Mouse (Mus musculus): ENCODE measurements around the gene Lhx8. TPM values are rescaled to one million over a fixed set of nuclear protein-coding genes. Genes with fewer than 3 reads are reported as not detected.
A peak's percentile ranks its signal among the peaks of the same experiment; 100 is the strongest.

The Lhx8 gene
- polyA plus RNA-seq (2015; fragmentation: Nextera tagmentation; extraction: Ambion mirVana) = 1.2 and 2.4 TPM in 2 replicates

- Histone ChIP-seq H3K27ac (no peak within 1 kb of the TSS), H3K4me2 (peak within 1 kb of the TSS; percentile 35), H3K4me1 (peaks cover 46% of the 10 kb centered on the region), H3K9me3 (no peaks in the 10 kb centered on the region), H3K9ac (no peak within 1 kb of the TSS), H3K27me3 (peaks cover 91% of the 10 kb centered on the region), H3K36me3 (no peaks in the 10 kb centered on the region), H3K4me3 (peak within 1 kb of the TSS; percentile 43)
- 2% methylated on average over 28 of the region's 28 CpGs for WGBS
- ATAC-seq (ENCODE audit: insufficient number of reproducible peaks, low FRiP score, low TSS enrichment, low read depth) = no peak; the same call in 1 of the 2 replicates
Measured at GRCm38 (mm10) chr3:154330181-154331002, at the start of gene Lhx8. Lhx8 (minus strand) TSS chr3:154330659.

- Histone ChIP-seq H3K9me3 (no peaks in the 10 kb centered on the region), H3K4me1 (no peaks in the 10 kb centered on the region), H3K9ac (no peak overlapping the region), H3K4me3 (no peak overlapping the region), H3K4me2 (no peak overlapping the region), H3K36me3 (no peaks in the 10 kb centered on the region), H3K27ac (no peak overlapping the region), H3K27me3 (peaks cover 6% of the 10 kb centered on the region; the same call in 1 of the 2 replicates)
- 70% methylated on average over 5 of the region's 5 CpGs for WGBS
- ATAC-seq (ENCODE audit: insufficient number of reproducible peaks, low FRiP score, low TSS enrichment, low read depth) = 0 out of 2 replicates have a peak, but pooled peaks have one; percentile 40
Measured at GRCm38 (mm10) chr3:154373536-154373935, 43.1 kb upstream of the Lhx8 start.

GRCm38 (mm10) chr3:154372688-154373087, 42.2 kb upstream of the Lhx8 start:
- no peak for ATAC-seq (ENCODE audit: insufficient number of reproducible peaks, low FRiP score, low TSS enrichment, low read depth)
- H3K9me3 ChIP-seq = no peaks in the 10 kb centered on the region
- H3K4me2 ChIP-seq = no peak overlapping the region
- H3K27me3 ChIP-seq = peaks cover 4% of the 10 kb centered on the region; the same call in 1 of the 2 replicates
- no peaks in the 10 kb centered on the region for H3K4me1 ChIP-seq
- H3K9ac ChIP-seq = no peak overlapping the region
- no peak overlapping the region for H3K27ac ChIP-seq
- no peaks in the 10 kb centered on the region for H3K36me3 ChIP-seq
- no peak overlapping the region for H3K4me3 ChIP-seq

- Histone ChIP-seq H3K9me3 (no peaks in the 10 kb centered on the region), H3K4me1 (peaks cover 9% of the 10 kb centered on the region; the same call in 1 of the 2 replicates), H3K27me3 (0 out of 2 replicates have a peak, but pooled peaks cover 3% of the 10 kb centered on the region), H3K4me2 (no peak overlapping the region), H3K27ac (no peak overlapping the region), H3K36me3 (no peaks in the 10 kb centered on the region), H3K4me3 (no peak overlapping the region), H3K9ac (no peak overlapping the region)
- WGBS = 15% methylated on average over 3 of the region's 3 CpGs
- ATAC-seq (ENCODE audit: insufficient number of reproducible peaks, low FRiP score, low TSS enrichment, low read depth) = no peak
Measured at GRCm38 (mm10) chr3:154367327-154367726, 36.9 kb upstream of the Lhx8 start.

- Histone ChIP-seq H3K9ac (no peak overlapping the region), H3K4me1 (peaks cover 9% of the 10 kb centered on the region; the same call in 1 of the 2 replicates), H3K27ac (no peak overlapping the region), H3K27me3 (0 out of 2 replicates have a peak, but pooled peaks cover 3% of the 10 kb centered on the region), H3K36me3 (no peaks in the 10 kb centered on the region), H3K9me3 (no peaks in the 10 kb centered on the region), H3K4me2 (peak overlapping the region; percentile 12; the same call in 1 of the 2 replicates), H3K4me3 (no peak overlapping the region)
- ATAC-seq (ENCODE audit: insufficient number of reproducible peaks, low FRiP score, low TSS enrichment, low read depth) = no peak
- WGBS = 15% methylated on average over 10 of the region's 10 CpGs
Measured at GRCm38 (mm10) chr3:154364604-154365209, 34.2 kb upstream of the Lhx8 start.

GRCm38 (mm10) chr3:154363507-154363906, 33.0 kb upstream of the Lhx8 start:
- Histone ChIP-seq H3K27ac (no peak overlapping the region), H3K9me3 (no peaks in the 10 kb centered on the region; the same call in 1 of the 2 replicates), H3K4me3 (no peak overlapping the region), H3K4me1 (peaks cover 9% of the 10 kb centered on the region; the same call in 1 of the 2 replicates), H3K36me3 (no peaks in the 10 kb centered on the region), H3K9ac (no peak overlapping the region), H3K4me2 (no peak overlapping the region), H3K27me3 (0 out of 2 replicates have a peak, but pooled peaks cover 3% of the 10 kb centered on the region)
- ATAC-seq (ENCODE audit: insufficient number of reproducible peaks, low FRiP score, low TSS enrichment, low read depth) = no peak
- WGBS = 35% methylated on average over 9 of the region's 9 CpGs

- no peak overlapping the region for H3K4me3 ChIP-seq
- H3K27ac ChIP-seq = no peak overlapping the region
- H3K36me3 ChIP-seq = no peaks in the 10 kb centered on the region
- no peaks in the 10 kb centered on the region for H3K27me3 ChIP-seq
- no peaks in the 10 kb centered on the region for H3K4me1 ChIP-seq
- ATAC-seq (ENCODE audit: insufficient number of reproducible peaks, low FRiP score, low TSS enrichment, low read depth) = no peak
- WGBS = 57% methylated on average over 2 of the region's 2 CpGs
- no peak overlapping the region for H3K4me2 ChIP-seq
- H3K9me3 ChIP-seq = no peaks in the 10 kb centered on the region; the same call in 1 of the 2 replicates
- no peak overlapping the region for H3K9ac ChIP-seq
Measured at GRCm38 (mm10) chr3:154359231-154359630, 28.8 kb upstream of the Lhx8 start.

GRCm38 (mm10) chr3:154340294-154340914, 9.9 kb upstream of the Lhx8 start:
- Histone ChIP-seq H3K4me1 (no peaks in the 10 kb centered on the region), H3K9me3 (no peaks in the 10 kb centered on the region), H3K27me3 (peaks cover 40% of the 10 kb centered on the region), H3K27ac (no peak overlapping the region), H3K36me3 (no peaks in the 10 kb centered on the region), H3K4me2 (no peak overlapping the region; the same call in 1 of the 2 replicates), H3K9ac (no peak overlapping the region), H3K4me3 (no peak overlapping the region)
- no peak for ATAC-seq (ENCODE audit: insufficient number of reproducible peaks, low FRiP score, low TSS enrichment, low read depth)
- 17% methylated on average over 13 of the region's 13 CpGs for whole genome bisulfite sequencing

GRCm38 (mm10) chr3:154339649-154340260, 9.3 kb upstream of the Lhx8 start:
- Histone ChIP-seq H3K9ac (no peak overlapping the region), H3K36me3 (no peaks in the 10 kb centered on the region), H3K4me3 (no peak overlapping the region), H3K9me3 (no peaks in the 10 kb centered on the region), H3K27ac (no peak overlapping the region), H3K4me2 (no peak overlapping the region; the same call in 1 of the 2 replicates), H3K4me1 (no peaks in the 10 kb centered on the region), H3K27me3 (peaks cover 46% of the 10 kb centered on the region)
- ATAC-seq (ENCODE audit: insufficient number of reproducible peaks, low FRiP score, low TSS enrichment, low read depth) = no peak
- WGBS = 67% methylated on average over 17 of the region's 17 CpGs

- Histone ChIP-seq H3K27ac (no peak overlapping the region), H3K9ac (no peak overlapping the region), H3K27me3 (peaks cover 85% of the 10 kb centered on the region), H3K4me3 (no peak overlapping the region), H3K36me3 (no peaks in the 10 kb centered on the region), H3K9me3 (no peaks in the 10 kb centered on the region), H3K4me1 (peaks cover 27% of the 10 kb centered on the region), H3K4me2 (no peak overlapping the region)
- WGBS = 5% methylated on average over 10 of the region's 10 CpGs
- no peak for ATAC-seq (ENCODE audit: insufficient number of reproducible peaks, low FRiP score, low TSS enrichment, low read depth)
Measured at GRCm38 (mm10) chr3:154334806-154335205, 4.3 kb upstream of the Lhx8 start.

GRCm38 (mm10) chr3:154333401-154333999, 3.0 kb upstream of the Lhx8 start:
- no peaks in the 10 kb centered on the region for H3K36me3 ChIP-seq
- H3K4me1 ChIP-seq = peaks cover 37% of the 10 kb centered on the region
- H3K9me3 ChIP-seq = no peaks in the 10 kb centered on the region
- no peak overlapping the region for H3K4me2 ChIP-seq
- 0 out of 2 replicates have a peak overlapping the region, but pooled peaks have one; percentile 2 for H3K4me3 ChIP-seq
- ATAC-seq (ENCODE audit: insufficient number of reproducible peaks, low FRiP score, low TSS enrichment, low read depth) = no peak
- no peak overlapping the region for H3K9ac ChIP-seq
- no peak overlapping the region for H3K27ac ChIP-seq
- 2% methylated on average over 16 of the region's 16 CpGs for WGBS
- H3K27me3 ChIP-seq = peaks cover 85% of the 10 kb centered on the region
